ENCODE assay signal across 8 mouse cellular contexts in the genomic region with DNA sequence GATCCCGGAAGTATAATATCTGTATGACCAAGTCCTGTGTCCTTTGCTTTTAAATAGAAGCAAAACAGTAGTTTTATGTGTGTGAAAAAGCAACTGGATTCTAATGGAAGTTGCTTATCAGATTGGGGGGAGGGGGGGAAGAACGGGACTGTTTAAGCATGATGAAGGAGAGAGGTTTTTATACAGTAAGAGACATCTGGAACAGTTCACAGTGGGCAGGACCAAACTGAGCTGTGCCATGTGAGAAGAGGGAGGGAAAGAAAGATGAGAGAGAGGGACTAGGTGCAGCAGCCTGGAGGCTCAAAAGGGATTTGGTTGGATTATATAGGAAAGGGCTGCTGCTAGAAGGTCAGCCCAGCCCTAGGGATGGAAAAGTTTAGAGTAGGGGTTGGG. TPM values are rescaled to one million over a fixed set of nuclear protein-coding genes. Genes with fewer than 3 reads are reported as not detected.
DNase-seq lines count a peak whose midpoint lies in the region; ATAC-seq and TF ChIP-seq lines count a peak whose summit lies in the region.

No protein-coding gene starts in this region.

- H3K27me3 ChIP-seq in kidney, adult 2 months (replicated peaks; ENCODE audit: control insufficient read depth, insufficient read depth, low read length), result no peaks in the 10 kb centered on the region
- H3K27me3 ChIP-seq in forebrain, embryonic 16.5 days (replicated peaks; ENCODE audit: control insufficient read depth, insufficient read depth, low read length), result no peaks in the 10 kb centered on the region
- no peaks in the 10 kb centered on the region for H3K27me3 ChIP-seq in liver, embryonic 14.5 days (ENCODE audit: control insufficient read depth, insufficient read depth, low read length)

- peak overlapping the region; percentile 70 for H3K4me2 ChIP-seq in forebrain, embryonic 16.5 days (ENCODE audit: low read length)
- H3K4me2 ChIP-seq in liver, embryonic 14.5 days (ENCODE audit: low read depth), result peak overlapping the region; percentile 83

- ATAC-seq in activated CD4-positive, CD25-positive, alpha-beta regulatory T cell, adult 4 months, result peak; percentile 2
- peak; percentile 83 for ATAC-seq in forebrain, embryonic 16.5 days
- ATAC-seq in liver, embryonic 14.5 days (ENCODE audit: insufficient read depth), result peak; percentile 67

- no peak for TF ChIP-seq EP300 in liver, embryonic 14.5 days (IDR thresholded peaks at IDR 0.05; ENCODE audit: low read depth)

- DNase-seq in kidney, adult 2 months, result no peak
- DNase-seq in kidney, postnatal 4 days, result no peak
- no peak for DNase-seq in liver, embryonic 14.5 days (ENCODE audit: low read depth in 3 of 3, low spot score in 3 of 3)
- no peak for DNase-seq in ovary, postnatal 10 days (ENCODE audit: low spot score)
- DNase-seq in layer of hippocampus, adult 8-10 months (ENCODE audit: low spot score in 2 of 2), result no peak
- no peak for DNase-seq in cerebellum, postnatal 36 days

- peak overlapping the region; percentile 93 for H3K4me3 ChIP-seq in kidney, adult 2 months (ENCODE audit: insufficient read depth, low read depth, low read length)
- peak overlapping the region; percentile 54 for H3K4me3 ChIP-seq in forebrain, embryonic 16.5 days (replicated peaks; ENCODE audit: low read length)
- peak overlapping the region; percentile 69 to 100 for H3K4me3 ChIP-seq in liver, embryonic 14.5 days (ENCODE audit: insufficient read depth in 1 of 2, low read depth in 2 of 2, low read length in 2 of 2)

- peak overlapping the region; percentile 1 for H3K27ac ChIP-seq in kidney, adult 2 months (ENCODE audit: insufficient read depth, low read depth, low read length)
- H3K27ac ChIP-seq in forebrain, embryonic 16.5 days (ENCODE audit: low read length), result peak overlapping the region; percentile 62
- H3K27ac ChIP-seq in liver, embryonic 14.5 days, result peak overlapping the region; percentile 79

- no peaks in the 10 kb centered on the region for H3K9me3 ChIP-seq in forebrain, embryonic 16.5 days (ENCODE audit: control insufficient read depth, low read length)
- H3K9me3 ChIP-seq in liver, embryonic 14.5 days (ENCODE audit: control insufficient read depth, low read length), result no peaks in the 10 kb centered on the region

- WGBS in kidney, adult 2 months, result 0% methylated on average over 2 of the region's 2 CpGs
- WGBS in forebrain, embryonic 16.5 days, result 0% methylated on average over 2 of the region's 2 CpGs
- WGBS in liver, embryonic 14.5 days (ENCODE audit: insufficient replicate concordance), result 1% methylated on average over 2 of the region's 2 CpGs

- no peak for TF ChIP-seq POLR2A in kidney, adult 2 months (IDR thresholded peaks at IDR 0.05; ENCODE audit: low read depth, low read length)

- H3K9ac ChIP-seq in forebrain, embryonic 16.5 days (replicated peaks; ENCODE audit: low read depth, low read length), result peak overlapping the region; percentile 65
- peak overlapping the region; percentile 95 for H3K9ac ChIP-seq in liver, embryonic 14.5 days (replicated peaks)

- H3K4me1 ChIP-seq in kidney, adult 2 months (ENCODE audit: control insufficient read depth, insufficient read depth, low read length), result peaks cover 7% of the 10 kb centered on the region; the same call in 1 of the 2 replicates
- peaks cover 6% of the 10 kb centered on the region for H3K4me1 ChIP-seq in forebrain, embryonic 16.5 days (replicated peaks; ENCODE audit: control insufficient read depth, insufficient read depth, low read length)
- H3K4me1 ChIP-seq in liver, embryonic 14.5 days (replicated peaks; ENCODE audit: control insufficient read depth in 2 of 2, insufficient read depth in 2 of 2, low read length in 1 of 2), result peaks cover 0 to 6% of the 10 kb centered on the region in 2 experiments; a peak in 2 of 4 replicates

- H3K36me3 ChIP-seq in kidney, adult 2 months (ENCODE audit: control insufficient read depth, insufficient read depth, low read length), result no peaks in the 10 kb centered on the region
- H3K36me3 ChIP-seq in forebrain, embryonic 16.5 days (ENCODE audit: control insufficient read depth, insufficient read depth), result no peaks in the 10 kb centered on the region
- peaks cover 6% of the 10 kb centered on the region for H3K36me3 ChIP-seq in liver, embryonic 14.5 days (replicated peaks; ENCODE audit: control insufficient read depth, insufficient read depth, low read depth)

- TF ChIP-seq CTCF in kidney, adult 2 months (conservative IDR thresholded peaks at IDR 0.05; ENCODE audit: insufficient read depth, insufficient read length, low read depth, low read length), result no peak
- no peak for TF ChIP-seq CTCF in liver, embryonic 14.5 days (IDR thresholded peaks at IDR 0.05; ENCODE audit: low read depth)

RNA-seq across cellular contexts. Expression of a gene that starts 0.5 kb away (rescaled TPM):
- polyA plus RNA-seq in kidney, adult 2 months (2012; rRNA removed), result 7.8 and 9.1 TPM in 2 replicates
- 10 to 100 TPM; 10.1 to 11.1 TPM for polyA plus RNA-seq in activated CD4-positive, CD25-positive, alpha-beta regulatory T cell, adult 4 months (2017; shearing (Covaris generic))
- 26.0 and 28.1 TPM in 2 replicates for polyA plus RNA-seq in forebrain, embryonic 16.5 days (2015; fragmentation: Nextera tagmentation; extraction: Ambion mirVana)
- 14.0 and 25.3 TPM in 2 replicates for polyA plus RNA-seq in liver, embryonic 14.5 days (2012; rRNA removed)
- 84.8 and 86.8 TPM in 2 replicates for polyA plus RNA-seq in liver, embryonic 14.5 days (2014; fragmentation: Nextera tagmentation; extraction: Ambion mirVana)
- 10 to 100 TPM; 10.2 to 16.4 (median 13.1) TPM for total RNA-seq in layer of hippocampus, adult 8-10 months (2022)

RNA-seq across cellular contexts. Expression of a gene that starts 32.5 kb away (rescaled TPM):
- polyA plus RNA-seq in kidney, adult 2 months (2012; rRNA removed), result 21.1 and 24.6 TPM in 2 replicates
- polyA plus RNA-seq in activated CD4-positive, CD25-positive, alpha-beta regulatory T cell, adult 4 months (2017; shearing (Covaris generic)), result 10 to 100 TPM; 12.1 to 15.3 TPM
- 8.7 and 9.3 TPM in 2 replicates for polyA plus RNA-seq in forebrain, embryonic 16.5 days (2015; fragmentation: Nextera tagmentation; extraction: Ambion mirVana)
- polyA plus RNA-seq in liver, embryonic 14.5 days (2012; rRNA removed), result 5.7 and 9.2 TPM in 2 replicates
- polyA plus RNA-seq in liver, embryonic 14.5 days (2014; fragmentation: Nextera tagmentation; extraction: Ambion mirVana), result 6.2 and 6.7 TPM in 2 replicates
- 10 to 100 TPM; 62.4 to 74.6 (median 70.3) TPM for total RNA-seq in layer of hippocampus, adult 8-10 months (2022)

Comparison
In these comparisons a context has a peak if more than half of its experiments do, and no peak if none do; other contexts are left out.
1. H3K27ac ChIP-seq: peak in every context shown above with its lines; median percentile 79 in liver, embryonic 14.5 days; 62 in forebrain, embryonic 16.5 days; 1 in kidney, adult 2 months.
2. ATAC-seq: peak in every context shown above with its lines; median percentile 83 in forebrain, embryonic 16.5 days; 67 in liver, embryonic 14.5 days; 2 in activated CD4-positive, CD25-positive, alpha-beta regulatory T cell, adult 4 months.